Mouse (Mus musculus) limb, embryonic 15.5 days (tissue): ENCODE data around the gene Tenm3. TPM values are rescaled to one million over a fixed set of nuclear protein-coding genes. Genes with fewer than 3 reads are reported as not detected.

Experiments used
- ATAC-seq: fragments of 200-750 bp; cut with Nextera tagmentation; 2 replicates; pipeline ENCODE4 v1.8.0; 2017; ENCODE audit warnings: low read depth, moderate TSS enrichment; ENCODE audit not compliant: insufficient number of reproducible peaks, low FRiP score, low TSS enrichment
- H3K27ac ChIP-seq: fragments of 300-500 bp; sonication (generic); 2 replicates; pipeline ENCODE4 v1.5.1; 2015; ENCODE audit warnings: moderate library complexity, mild to moderate bottlenecking, inconsistent platforms
- H3K27me3 ChIP-seq: fragments of 300-500 bp; sonication (generic); 2 replicates; pipeline ENCODE4 v1.6.1; 2015; ENCODE audit warnings: inconsistent platforms
- H3K36me3 ChIP-seq: fragments of 300-500 bp; sonication (generic); 2 replicates; pipeline ENCODE4 v1.6.1; 2015; ENCODE audit warnings: inconsistent platforms
- H3K4me1 ChIP-seq: fragments of 300-500 bp; sonication (generic); 2 replicates; pipeline ENCODE4 v1.6.1; 2015; ENCODE audit warnings: inconsistent platforms
- H3K4me2 ChIP-seq: fragments of 300-500 bp; sonication (generic); 2 replicates; pipeline ENCODE4 v1.6.1; 2015; ENCODE audit warnings: mild to moderate bottlenecking, inconsistent platforms
- H3K4me3 ChIP-seq: fragments of 300-500 bp; sonication (generic); 2 replicates; pipeline ENCODE4 v1.5.1; 2015; ENCODE audit warnings: mild to moderate bottlenecking, inconsistent platforms
- H3K9ac ChIP-seq: fragments of 300-500 bp; sonication (generic); 2 replicates; pipeline ENCODE4 v1.6.1; 2015; ENCODE audit warnings: inconsistent platforms
- H3K9me3 ChIP-seq: fragments of 300-500 bp; sonication (generic); 2 replicates; pipeline ENCODE4 v1.6.1; 2016; ENCODE audit warnings: inconsistent platforms
- WGBS: fragments of 180-500 bp; shearing (Covaris S2); methylation state at CpG from one replicate; pipeline ENCODE4 v1.1.7; 2015; 5-methylcytosine and 5-hydroxymethylcytosine counted together
- polyA plus RNA-seq: library from polyadenylated mRNA; unstranded; fragments of >200 nt; fragmentation: Nextera tagmentation; extraction: Ambion mirVana; gene quantifications from 2 replicates; pipeline ENCODE4 v1.2.1, GENCODE M21; 2015

Tenm3 gene
- polyA plus RNA-seq, 1 experiment from 2014 or later: 35.5 TPM

DNA sequence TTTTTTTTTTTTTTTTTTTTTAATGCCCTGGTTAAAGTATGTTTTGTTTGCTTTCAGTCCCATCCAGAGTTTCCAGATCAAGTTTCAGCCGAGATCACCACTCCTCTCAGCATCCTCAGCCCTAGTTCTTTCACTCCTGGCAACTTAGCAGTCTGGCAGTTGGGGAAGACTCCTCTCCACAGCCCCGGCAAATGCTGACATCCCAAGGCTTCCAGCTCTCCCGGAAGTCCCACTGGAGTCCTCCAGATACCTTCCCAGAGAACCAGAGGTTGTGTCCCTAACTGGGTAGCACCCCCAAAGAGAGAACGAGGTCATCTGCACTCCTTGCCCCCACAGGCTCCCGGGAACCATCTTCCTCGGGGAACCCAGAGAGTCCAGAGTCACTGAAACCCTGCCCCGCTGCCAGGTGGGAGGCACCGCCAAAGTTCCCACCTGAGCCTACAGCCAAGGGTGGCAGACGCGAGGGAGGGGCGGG is 1.2 kb downstream of the Tenm3 start:
- no peak for ATAC-seq
- no peaks in the 10 kb centered on the region for H3K36me3 ChIP-seq
- peak overlapping the region; percentile 81 for H3K4me3 ChIP-seq
- H3K4me2 ChIP-seq: peak overlapping the region; percentile 91
- H3K4me1 ChIP-seq: peaks cover 21% of the 10 kb centered on the region; the same call in 1 of the 2 replicates
- H3K9ac ChIP-seq: peak overlapping the region; percentile 75
- 0% methylated on average over 11 of the region's 11 CpGs for WGBS
- H3K27ac ChIP-seq: peak overlapping the region; percentile 89
- H3K27me3 ChIP-seq: peaks cover 26% of the 10 kb centered on the region
- H3K9me3 ChIP-seq: no peaks in the 10 kb centered on the region

GRCm38 (mm10) chr8:48842035-48842434 is 1.7 kb downstream of the Tenm3 start:
- H3K4me2 ChIP-seq: peak overlapping the region; percentile 91
- H3K4me3 ChIP-seq: peak overlapping the region; percentile 81
- peaks cover 25% of the 10 kb centered on the region for H3K27me3 ChIP-seq
- H3K9ac ChIP-seq: no peak overlapping the region
- peaks cover 21% of the 10 kb centered on the region; the same call in 1 of the 2 replicates for H3K4me1 ChIP-seq
- no peak overlapping the region for H3K27ac ChIP-seq
- ATAC-seq: no peak
- no peaks in the 10 kb centered on the region for H3K9me3 ChIP-seq
- no peaks in the 10 kb centered on the region for H3K36me3 ChIP-seq
- 7% methylated on average over 4 of the region's 4 CpGs for WGBS

GRCm38 (mm10) chr8:48835745-48836144 is 8.0 kb downstream of the Tenm3 start:
- ATAC-seq: no peak
- 70% methylated on average over 2 of the region's 2 CpGs for WGBS

DNA sequence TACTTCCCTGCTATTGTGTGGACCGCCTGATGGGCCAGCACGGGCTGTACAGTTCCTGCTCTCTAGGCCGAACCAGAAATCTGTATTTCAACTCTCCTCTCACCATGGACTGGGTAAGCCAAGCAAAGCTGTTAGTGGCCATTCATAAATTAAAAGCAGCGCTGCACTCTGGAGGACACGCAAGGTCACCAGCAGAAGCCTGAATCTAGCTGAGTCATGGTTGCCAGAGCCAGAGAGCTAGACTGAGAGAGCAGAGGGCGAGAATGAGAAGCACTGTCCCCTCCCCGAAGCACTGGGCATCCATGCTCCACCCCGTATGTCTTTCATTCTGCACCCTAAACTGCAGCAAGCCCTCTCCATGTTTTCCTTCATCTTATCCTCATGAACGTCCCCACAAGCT is 16.3 kb downstream of the Tenm3 start:
- Histone ChIP-seq H3K4me2 (no peak overlapping the region), H3K27me3 (no peaks in the 10 kb centered on the region), H3K27ac (no peak overlapping the region), H3K4me3 (no peak overlapping the region), H3K9ac (no peak overlapping the region), H3K4me1 (no peaks in the 10 kb centered on the region), H3K36me3 (no peaks in the 10 kb centered on the region), H3K9me3 (no peaks in the 10 kb centered on the region)
- no peak for ATAC-seq
- WGBS: 57% methylated on average over 9 of the region's 9 CpGs

More at GRCm38 (mm10) chr8:48835745-48836144, 8.0 kb downstream of the Tenm3 start:
- no peaks in the 10 kb centered on the region for H3K9me3 ChIP-seq
- no peak overlapping the region for H3K4me3 ChIP-seq
- H3K36me3 ChIP-seq: no peaks in the 10 kb centered on the region
- H3K4me1 ChIP-seq: no peaks in the 10 kb centered on the region
- no peak overlapping the region for H3K9ac ChIP-seq
- no peak overlapping the region for H3K27ac ChIP-seq
- no peak overlapping the region for H3K4me2 ChIP-seq
- H3K27me3 ChIP-seq: no peaks in the 10 kb centered on the region

GRCm38 (mm10) chr8:48825666-48826065 is 18.1 kb downstream of the Tenm3 start:
- WGBS: 79% methylated on average over 7 of the region's 7 CpGs
- Histone ChIP-seq H3K36me3 (no peaks in the 10 kb centered on the region), H3K9ac (no peak overlapping the region), H3K4me1 (no peaks in the 10 kb centered on the region), H3K27ac (no peak overlapping the region), H3K9me3 (no peaks in the 10 kb centered on the region), H3K27me3 (no peaks in the 10 kb centered on the region), H3K4me2 (no peak overlapping the region), H3K4me3 (no peak overlapping the region)
- ATAC-seq: no peak

DNA sequence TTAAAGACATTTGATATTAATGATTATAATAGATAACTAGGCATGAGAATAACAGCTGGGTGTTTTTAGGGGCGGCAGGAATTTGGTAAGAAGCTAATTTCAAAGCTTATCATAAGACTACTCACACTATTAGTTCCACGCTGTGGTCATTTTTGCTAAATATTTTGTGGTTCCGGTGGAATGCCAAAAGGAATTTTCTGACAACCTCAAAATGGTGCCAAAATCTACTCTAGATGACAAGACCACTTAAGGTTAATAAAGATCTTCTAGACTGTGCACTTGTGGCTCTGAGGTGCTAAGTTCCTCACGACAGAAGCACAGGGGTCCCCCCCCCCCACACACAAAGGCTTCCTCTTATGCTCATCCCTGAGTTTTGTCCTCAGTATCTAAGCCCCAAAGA is 21.5 kb downstream of the Tenm3 start:
- WGBS: 76% methylated on average over 4 of the region's 4 CpGs
- Histone ChIP-seq H3K27ac (no peak overlapping the region), H3K36me3 (no peaks in the 10 kb centered on the region), H3K4me1 (0 out of 2 replicates have a peak, but pooled peaks cover 4% of the 10 kb centered on the region), H3K9me3 (no peaks in the 10 kb centered on the region), H3K9ac (no peak overlapping the region), H3K4me2 (no peak overlapping the region), H3K4me3 (no peak overlapping the region), H3K27me3 (no peaks in the 10 kb centered on the region)
- ATAC-seq: no peak

DNA sequence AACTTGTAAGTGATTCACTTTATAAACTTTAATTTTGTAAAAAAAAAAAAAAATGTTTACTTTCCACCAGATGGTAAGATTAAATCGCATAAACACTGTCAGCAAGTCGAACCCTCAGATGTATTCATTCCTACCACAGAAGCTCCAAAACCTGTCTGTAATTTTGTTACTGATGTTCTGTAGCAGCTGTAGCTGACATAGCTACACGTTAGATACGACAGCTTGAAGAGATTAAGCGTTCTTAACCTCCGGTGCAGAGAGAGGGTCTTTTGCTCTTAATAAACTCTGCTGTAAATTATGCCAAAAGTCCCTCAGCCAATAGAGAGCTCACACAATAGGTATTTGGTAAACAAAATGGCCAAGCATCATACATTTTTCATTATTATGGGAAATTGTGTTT is 23.8 kb downstream of the Tenm3 start:
- Histone ChIP-seq H3K4me1 (0 out of 2 replicates have a peak, but pooled peaks cover 4% of the 10 kb centered on the region), H3K27ac (no peak overlapping the region), H3K27me3 (peaks cover 4% of the 10 kb centered on the region; the same call in 1 of the 2 replicates), H3K4me3 (no peak overlapping the region), H3K36me3 (no peaks in the 10 kb centered on the region), H3K9me3 (no peaks in the 10 kb centered on the region), H3K4me2 (no peak overlapping the region), H3K9ac (no peak overlapping the region)
- no peak for ATAC-seq
- WGBS: 27% methylated on average over 6 of the region's 6 CpGs

- WGBS: 40% methylated on average over 5 of the region's 5 CpGs
Measured at GRCm38 (mm10) chr8:48819348-48819747, 24.4 kb downstream of the Tenm3 start.

GRCm38 (mm10) chr8:48816941-48817340 is 26.8 kb downstream of the Tenm3 start:
- Histone ChIP-seq H3K36me3 (no peaks in the 10 kb centered on the region), H3K4me3 (no peak overlapping the region), H3K9ac (no peak overlapping the region), H3K27me3 (peaks cover 4% of the 10 kb centered on the region; the same call in 1 of the 2 replicates), H3K4me1 (0 out of 2 replicates have a peak, but pooled peaks cover 4% of the 10 kb centered on the region), H3K9me3 (no peaks in the 10 kb centered on the region), H3K27ac (no peak overlapping the region), H3K4me2 (0 out of 2 replicates have a peak overlapping the region, but pooled peaks have one; percentile 1)
- WGBS: 59% methylated on average over 13 of the region's 13 CpGs
- no peak for ATAC-seq

More at GRCm38 (mm10) chr8:48819348-48819747, 24.4 kb downstream of the Tenm3 start:
- H3K4me2 ChIP-seq: no peak overlapping the region
- H3K36me3 ChIP-seq: no peaks in the 10 kb centered on the region
- no peak overlapping the region for H3K27ac ChIP-seq
- no peak overlapping the region for H3K4me3 ChIP-seq
- H3K9ac ChIP-seq: no peak overlapping the region
- H3K4me1 ChIP-seq: 0 out of 2 replicates have a peak, but pooled peaks cover 4% of the 10 kb centered on the region
- peaks cover 4% of the 10 kb centered on the region; the same call in 1 of the 2 replicates for H3K27me3 ChIP-seq
- no peak for ATAC-seq
- H3K9me3 ChIP-seq: no peaks in the 10 kb centered on the region

- peaks cover 4% of the 10 kb centered on the region; the same call in 1 of the 2 replicates for H3K27me3 ChIP-seq
- no peak overlapping the region for H3K27ac ChIP-seq
- H3K9me3 ChIP-seq: no peaks in the 10 kb centered on the region
- no peaks in the 10 kb centered on the region for H3K36me3 ChIP-seq
- no peak overlapping the region for H3K4me3 ChIP-seq
- H3K4me2 ChIP-seq: no peak overlapping the region
- 90% methylated on average over 1 of the region's 1 CpGs for WGBS
- H3K9ac ChIP-seq: no peak overlapping the region
- ATAC-seq: no peak
- no peaks in the 10 kb centered on the region for H3K4me1 ChIP-seq
Measured at GRCm38 (mm10) chr8:48812196-48812741, 31.5 kb downstream of the Tenm3 start.

- H3K27ac ChIP-seq: no peak overlapping the region
- WGBS: 59% methylated on average over 1 of the region's 1 CpGs
- H3K9ac ChIP-seq: no peak overlapping the region
- no peaks in the 10 kb centered on the region for H3K36me3 ChIP-seq
- no peak overlapping the region for H3K4me3 ChIP-seq
- no peaks in the 10 kb centered on the region for H3K4me1 ChIP-seq
- no peak for ATAC-seq
- no peak overlapping the region for H3K4me2 ChIP-seq
- H3K9me3 ChIP-seq: no peaks in the 10 kb centered on the region
- H3K27me3 ChIP-seq: no peaks in the 10 kb centered on the region
Measured at GRCm38 (mm10) chr8:48810615-48811014, 33.1 kb downstream of the Tenm3 start.

GRCm38 (mm10) chr8:48809104-48809503 is 34.6 kb downstream of the Tenm3 start:
- no peak for ATAC-seq

More at GRCm38 (mm10) chr8:48809104-48809503, 34.6 kb downstream of the Tenm3 start:
- no peak overlapping the region for H3K4me3 ChIP-seq
- H3K9me3 ChIP-seq: no peaks in the 10 kb centered on the region
- 67% methylated on average over 3 of the region's 3 CpGs for WGBS
- no peak overlapping the region for H3K27ac ChIP-seq
- H3K9ac ChIP-seq: no peak overlapping the region
- H3K4me1 ChIP-seq: no peaks in the 10 kb centered on the region
- H3K4me2 ChIP-seq: no peak overlapping the region
- no peaks in the 10 kb centered on the region for H3K27me3 ChIP-seq
- H3K36me3 ChIP-seq: no peaks in the 10 kb centered on the region
